Mouse (Mus musculus): ENCODE results near the gene Bend5. TPM values are rescaled to one million over a fixed set of nuclear protein-coding genes. Genes with fewer than 3 reads are reported as not detected.

Bend5 gene
- polyA plus RNA-seq, 1 experiment from 2014 or later: 23.3 TPM

DNA sequence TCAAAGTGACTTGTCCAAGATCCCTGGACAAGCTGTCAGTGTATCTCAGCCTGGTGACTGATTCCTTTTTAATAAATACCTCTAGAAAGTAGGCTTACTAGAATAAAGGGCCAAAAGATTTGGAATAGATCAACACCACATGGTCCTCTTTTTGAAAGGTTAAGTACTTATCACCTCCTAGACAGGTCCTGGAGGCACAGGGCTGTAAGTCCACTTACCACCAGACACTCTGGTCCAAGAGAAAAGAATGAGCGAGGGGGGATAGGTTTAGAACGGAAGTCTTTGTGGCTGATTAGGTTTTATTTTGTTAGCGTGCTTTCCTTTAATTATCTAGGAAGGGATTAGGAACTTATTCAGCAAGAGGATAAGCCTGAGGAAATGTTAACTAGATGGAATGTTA lies 1.7 kb downstream of the Bend5 start:
- Histone ChIP-seq H3K27ac (no peak overlapping the region), H3K4me2 (peak overlapping the region; percentile 70), H3K4me1 (peaks cover 15% of the 10 kb centered on the region), H3K9me3 (no peaks in the 10 kb centered on the region), H3K36me3 (no peaks in the 10 kb centered on the region; the same call in 1 of the 2 replicates), H3K4me3 (0 out of 2 replicates have a peak overlapping the region, but pooled peaks have one; percentile 74), H3K9ac (no peak overlapping the region), H3K27me3 (no peaks in the 10 kb centered on the region)
- ATAC-seq (ENCODE audit: borderline replicate concordance, extremely low read depth, low FRiP score, low TSS enrichment): no peak
- WGBS: 75% methylated on average over 3 of the region's 3 CpGs

DNA sequence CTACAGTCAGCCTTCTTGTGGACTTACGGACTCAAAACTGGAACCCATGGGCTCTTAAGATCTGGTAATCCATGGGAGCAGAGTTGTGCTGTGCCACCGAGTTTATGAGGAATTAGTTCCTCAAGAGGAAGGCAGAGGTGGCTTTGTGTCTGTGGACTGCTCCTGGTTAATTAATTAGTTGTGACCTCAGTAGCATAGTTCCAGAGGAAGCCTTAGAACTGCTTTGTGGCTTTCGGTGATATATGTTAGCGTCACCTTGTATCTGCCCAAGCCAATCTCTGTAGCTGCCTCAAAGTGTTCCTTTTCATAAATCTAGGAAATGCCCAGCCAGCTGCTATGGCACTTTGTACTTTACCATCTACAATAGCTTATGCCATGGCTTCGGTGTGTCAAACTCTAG lies 2.9 kb downstream of the Bend5 start:
- Histone ChIP-seq H3K4me1 (peaks cover 15% of the 10 kb centered on the region), H3K27me3 (no peaks in the 10 kb centered on the region), H3K9me3 (no peaks in the 10 kb centered on the region), H3K4me2 (no peak overlapping the region), H3K4me3 (no peak overlapping the region), H3K27ac (no peak overlapping the region), H3K9ac (no peak overlapping the region), H3K36me3 (no peaks in the 10 kb centered on the region; the same call in 1 of the 2 replicates)
- WGBS: 88% methylated on average over 5 of the region's 5 CpGs
- ATAC-seq (ENCODE audit: borderline replicate concordance, extremely low read depth, low FRiP score, low TSS enrichment): no peak

DNA sequence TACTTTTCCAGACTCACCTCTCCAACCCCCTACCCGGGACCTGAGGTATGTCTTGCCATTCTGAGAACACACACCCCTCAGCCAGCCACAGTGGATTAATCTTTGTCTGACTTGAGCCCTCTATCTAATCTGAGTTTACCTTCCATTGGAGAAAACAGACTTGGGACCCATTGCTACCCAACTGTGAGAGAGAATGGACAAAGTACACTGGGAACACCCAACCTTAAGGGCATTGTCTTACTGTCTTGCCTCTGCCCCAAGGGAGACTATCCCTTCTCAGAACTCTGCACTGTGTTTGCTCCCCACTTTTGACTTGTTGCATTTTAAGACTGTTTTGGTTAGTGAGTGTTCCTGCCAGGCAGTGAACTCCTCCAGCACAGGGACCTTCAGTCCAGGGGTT lies 4.7 kb downstream of the Bend5 start:
- peaks cover 10% of the 10 kb centered on the region for H3K4me1 ChIP-seq
- H3K4me3 ChIP-seq: no peak overlapping the region
- no peaks in the 10 kb centered on the region for H3K27me3 ChIP-seq
- no peak overlapping the region for H3K4me2 ChIP-seq
- no peaks in the 10 kb centered on the region for H3K9me3 ChIP-seq
- H3K9ac ChIP-seq: no peak overlapping the region
- no peak for ATAC-seq (ENCODE audit: borderline replicate concordance, extremely low read depth, low FRiP score, low TSS enrichment)
- 77% methylated on average over 1 of the region's 1 CpGs for WGBS
- H3K27ac ChIP-seq: no peak overlapping the region
- H3K36me3 ChIP-seq: no peaks in the 10 kb centered on the region; the same call in 1 of the 2 replicates

DNA sequence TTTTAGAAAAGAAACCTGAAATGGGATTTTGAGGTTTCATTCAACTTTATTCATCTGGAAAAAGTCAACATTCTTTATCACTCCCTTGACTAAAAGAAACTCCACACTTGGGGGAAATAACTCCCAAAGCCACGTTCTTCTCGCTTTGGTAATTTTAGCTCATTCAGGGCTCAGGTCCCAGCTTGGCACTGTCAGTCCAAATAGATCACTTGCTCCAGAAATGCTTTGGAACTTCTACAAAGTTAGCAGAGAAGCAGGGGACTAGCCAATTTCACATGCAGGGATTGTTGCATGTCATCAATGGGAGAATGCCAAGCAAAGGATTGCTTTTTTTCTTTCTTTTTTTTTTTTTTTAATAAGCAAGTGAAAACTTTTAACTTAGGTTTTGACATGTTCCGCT lies 5.2 kb downstream of the Bend5 start:
- ATAC-seq (ENCODE audit: borderline replicate concordance, extremely low read depth, low FRiP score, low TSS enrichment): no peak
- no peaks in the 10 kb centered on the region; the same call in 1 of the 2 replicates for H3K36me3 ChIP-seq
- no peak overlapping the region for H3K4me3 ChIP-seq
- no peaks in the 10 kb centered on the region for H3K27me3 ChIP-seq
- no peak overlapping the region for H3K9ac ChIP-seq
- peaks cover 10% of the 10 kb centered on the region for H3K4me1 ChIP-seq
- H3K27ac ChIP-seq: no peak overlapping the region
- H3K4me2 ChIP-seq: no peak overlapping the region
- 65% methylated on average over 3 of the region's 3 CpGs for WGBS
- H3K9me3 ChIP-seq: no peaks in the 10 kb centered on the region

DNA sequence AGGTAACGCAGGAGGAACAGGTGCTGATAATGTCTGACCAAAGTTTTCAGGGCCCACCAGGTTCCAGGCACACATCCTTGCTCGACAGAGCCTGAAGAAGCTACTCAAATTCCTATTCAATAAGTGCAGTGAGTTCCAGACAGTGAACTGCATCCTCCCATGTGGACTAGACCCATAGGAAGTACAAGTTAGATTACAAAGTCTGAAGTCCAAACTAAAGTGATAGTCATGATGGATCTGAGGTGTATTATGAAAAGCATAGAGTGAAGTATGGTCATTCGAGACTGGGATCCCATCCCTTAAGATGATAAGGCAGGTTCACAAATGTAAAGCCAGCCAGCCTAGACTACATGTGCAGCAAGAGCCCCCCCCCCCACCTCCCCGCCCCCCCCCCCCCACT lies 6.1 kb downstream of the Bend5 start:
- Histone ChIP-seq H3K4me2 (no peak overlapping the region), H3K27ac (no peak overlapping the region), H3K27me3 (no peaks in the 10 kb centered on the region), H3K4me3 (no peak overlapping the region), H3K4me1 (peaks cover 9% of the 10 kb centered on the region), H3K9ac (no peak overlapping the region), H3K36me3 (no peaks in the 10 kb centered on the region; the same call in 1 of the 2 replicates), H3K9me3 (no peaks in the 10 kb centered on the region)
- no peak for ATAC-seq (ENCODE audit: borderline replicate concordance, extremely low read depth, low FRiP score, low TSS enrichment)
- WGBS: 80% methylated on average over 4 of the region's 4 CpGs

DNA sequence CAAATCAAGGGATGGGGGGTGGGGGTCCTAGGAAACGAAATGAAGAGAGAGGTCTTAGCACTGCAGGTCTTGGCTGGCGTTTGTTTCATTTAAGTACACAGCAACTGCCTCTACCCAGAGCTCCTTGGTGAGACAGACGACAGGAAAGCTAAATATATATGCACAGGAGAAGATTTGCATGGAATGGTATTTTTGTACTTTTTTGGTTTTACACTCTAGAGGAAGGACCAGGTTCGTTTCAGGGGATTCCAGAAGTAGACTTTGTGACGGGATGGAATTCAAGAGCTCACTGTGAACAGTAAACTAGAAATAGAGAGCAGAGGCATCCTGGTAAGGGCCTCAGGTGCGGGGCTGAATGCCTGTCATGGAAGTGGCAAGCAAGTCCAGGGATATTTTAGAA lies 7.0 kb downstream of the Bend5 start:
- Histone ChIP-seq H3K36me3 (no peaks in the 10 kb centered on the region; the same call in 1 of the 2 replicates), H3K4me2 (no peak overlapping the region), H3K27ac (no peak overlapping the region), H3K9ac (no peak overlapping the region), H3K27me3 (no peaks in the 10 kb centered on the region), H3K9me3 (no peaks in the 10 kb centered on the region), H3K4me1 (peaks cover 5% of the 10 kb centered on the region), H3K4me3 (no peak overlapping the region)
- no peak for ATAC-seq (ENCODE audit: borderline replicate concordance, extremely low read depth, low FRiP score, low TSS enrichment)
- 74% methylated on average over 6 of the region's 6 CpGs for WGBS

DNA sequence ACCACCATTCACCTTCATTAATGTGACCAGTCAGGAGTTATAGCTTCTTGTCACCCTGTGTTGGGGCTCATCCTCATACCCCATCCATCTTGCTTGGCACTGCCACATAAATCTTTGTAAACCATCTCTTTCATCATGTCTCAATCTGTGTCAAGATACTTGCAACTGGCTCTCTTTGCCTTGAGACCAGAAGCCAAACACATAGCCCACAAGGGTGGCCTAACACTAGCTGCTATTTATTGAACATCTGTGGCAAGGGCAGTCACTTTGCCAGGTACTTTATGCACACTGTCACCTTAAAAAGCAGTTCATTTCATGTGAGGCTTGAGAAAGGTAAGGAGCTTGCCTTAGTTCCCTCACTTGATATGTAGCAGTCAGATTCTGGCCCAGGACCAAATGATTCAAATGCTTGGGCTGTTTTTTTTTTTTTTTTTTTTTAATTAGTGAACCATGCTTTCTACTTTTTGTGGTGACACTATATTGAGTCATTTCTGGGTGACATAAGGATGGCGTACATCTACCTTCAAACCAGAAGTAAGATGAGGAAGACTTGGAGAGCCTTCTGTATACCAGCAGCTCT lies 9.7 kb downstream of the Bend5 start:
- no peaks in the 10 kb centered on the region for H3K27me3 ChIP-seq
- no peak for ATAC-seq (ENCODE audit: borderline replicate concordance, extremely low read depth, low FRiP score, low TSS enrichment)
- no peak overlapping the region for H3K4me3 ChIP-seq
- no peak overlapping the region for H3K27ac ChIP-seq
- no peaks in the 10 kb centered on the region for H3K9me3 ChIP-seq
- H3K4me2 ChIP-seq: no peak overlapping the region
- 79% methylated on average over 1 of the region's 1 CpGs for whole genome bisulfite sequencing
- H3K4me1 ChIP-seq: peaks cover 5% of the 10 kb centered on the region
- H3K36me3 ChIP-seq: no peaks in the 10 kb centered on the region
- H3K9ac ChIP-seq: no peak overlapping the region

DNA sequence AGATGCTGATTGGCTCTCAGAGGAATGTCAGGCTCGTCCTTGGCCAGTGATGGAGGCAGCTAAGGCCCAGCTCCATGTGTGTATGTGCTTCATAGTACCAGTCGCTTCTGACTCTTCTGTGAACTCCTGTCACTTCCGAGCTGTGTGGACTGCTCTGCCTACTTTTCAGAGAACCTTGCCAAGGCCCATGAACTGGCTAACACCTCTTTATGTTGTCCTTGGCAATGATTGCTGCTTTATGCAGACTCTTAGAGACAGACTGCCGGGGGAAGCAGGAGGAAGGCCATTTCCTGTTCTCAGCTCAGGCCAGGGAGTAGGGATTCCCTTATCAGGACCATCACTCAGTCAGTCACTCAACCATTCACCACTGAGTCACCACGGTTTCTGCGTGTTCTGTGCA lies 10.4 kb downstream of the Bend5 start:
- Histone ChIP-seq H3K4me3 (no peak overlapping the region), H3K36me3 (no peaks in the 10 kb centered on the region), H3K27me3 (no peaks in the 10 kb centered on the region), H3K9me3 (no peaks in the 10 kb centered on the region), H3K4me1 (peaks cover 5% of the 10 kb centered on the region), H3K4me2 (no peak overlapping the region), H3K27ac (no peak overlapping the region), H3K9ac (no peak overlapping the region)
- WGBS: 27% methylated on average over 6 of the region's 6 CpGs
- ATAC-seq (ENCODE audit: borderline replicate concordance, extremely low read depth, low FRiP score, low TSS enrichment): peak; percentile 81

DNA sequence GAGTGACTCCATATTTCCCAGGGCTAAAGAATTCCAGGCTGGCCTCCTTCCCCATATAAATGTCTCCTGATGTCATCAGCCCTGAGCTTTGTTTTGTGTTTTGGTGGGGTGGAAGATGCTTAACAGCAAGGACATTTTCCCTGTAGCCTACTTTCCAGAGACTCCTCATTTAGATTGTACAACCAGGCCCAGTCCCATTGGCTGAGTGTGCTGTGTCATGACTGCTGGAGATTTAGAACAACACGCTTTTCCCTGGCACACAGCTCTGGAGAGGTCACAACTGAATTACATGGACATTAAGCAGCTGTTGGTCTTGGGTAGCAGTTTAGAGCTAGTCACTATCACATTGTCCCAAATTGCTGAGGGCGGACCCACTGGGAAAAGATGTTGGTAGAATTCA lies 16.4 kb downstream of the Bend5 start:
- no peaks in the 10 kb centered on the region for H3K27me3 ChIP-seq
- H3K4me3 ChIP-seq: no peak overlapping the region
- ATAC-seq (ENCODE audit: borderline replicate concordance, extremely low read depth, low FRiP score, low TSS enrichment): peak; percentile 71; the same call in 1 of the 2 replicates
- no peaks in the 10 kb centered on the region for H3K9me3 ChIP-seq
- WGBS: 74% methylated on average over 2 of the region's 2 CpGs
- no peak overlapping the region for H3K27ac ChIP-seq
- 0 out of 2 replicates have a peak, but pooled peaks cover 2% of the 10 kb centered on the region for H3K4me1 ChIP-seq
- H3K36me3 ChIP-seq: peaks cover 14% of the 10 kb centered on the region; the same call in 1 of the 2 replicates
- no peak overlapping the region for H3K4me2 ChIP-seq
- H3K9ac ChIP-seq: no peak overlapping the region

DNA sequence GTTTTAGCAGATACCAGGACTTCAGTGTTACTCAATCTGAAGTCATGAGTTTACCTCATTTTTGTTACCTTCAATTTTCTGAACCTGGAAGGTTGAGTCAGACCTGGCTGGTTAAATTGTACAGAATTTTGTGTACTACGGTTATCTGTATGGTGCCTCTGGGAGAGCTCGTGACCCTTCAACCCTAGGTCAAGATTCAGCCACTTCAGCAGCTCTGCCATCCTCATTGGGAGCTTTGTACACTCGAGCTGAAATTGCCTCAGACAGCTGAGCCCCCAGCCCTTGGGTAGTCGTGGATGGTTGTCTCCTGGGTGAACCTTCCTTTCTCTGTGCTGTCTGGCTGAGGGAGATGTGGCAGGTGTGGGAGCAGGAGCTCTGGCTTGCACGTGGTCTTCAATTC lies 17.2 kb downstream of the Bend5 start:
- Histone ChIP-seq H3K27me3 (no peaks in the 10 kb centered on the region), H3K4me3 (no peak overlapping the region), H3K9ac (no peak overlapping the region), H3K4me1 (0 out of 2 replicates have a peak, but pooled peaks cover 2% of the 10 kb centered on the region), H3K27ac (peak overlapping the region; percentile 4; the same call in 1 of the 2 replicates), H3K4me2 (no peak overlapping the region), H3K36me3 (peaks cover 15% of the 10 kb centered on the region; the same call in 1 of the 2 replicates), H3K9me3 (no peaks in the 10 kb centered on the region)
- ATAC-seq (ENCODE audit: borderline replicate concordance, extremely low read depth, low FRiP score, low TSS enrichment): no peak
- WGBS: 54% methylated on average over 5 of the region's 5 CpGs

DNA sequence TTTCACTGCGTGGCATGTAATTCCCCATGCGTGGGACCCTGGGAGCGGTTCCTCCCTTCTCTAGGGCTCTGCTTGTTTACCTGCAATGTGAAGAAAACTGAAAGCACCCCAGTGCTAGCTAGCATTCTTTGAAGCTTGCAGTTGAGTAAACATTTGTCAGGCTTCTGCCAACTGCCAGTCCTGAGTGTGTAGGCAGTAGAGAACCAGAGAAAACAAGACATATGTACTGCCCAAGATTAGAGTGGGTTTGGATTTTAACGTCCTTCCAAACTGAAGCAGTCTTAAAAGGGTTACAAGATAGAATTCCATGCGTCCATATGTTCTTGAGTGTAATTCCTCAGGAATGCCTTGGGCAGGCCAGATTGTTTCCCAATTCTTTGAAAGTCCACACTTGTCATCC lies 17.6 kb downstream of the Bend5 start:
- no peak for ATAC-seq (ENCODE audit: borderline replicate concordance, extremely low read depth, low FRiP score, low TSS enrichment)
- Histone ChIP-seq H3K36me3 (peaks cover 15% of the 10 kb centered on the region; the same call in 1 of the 2 replicates), H3K4me2 (no peak overlapping the region), H3K27me3 (no peaks in the 10 kb centered on the region), H3K4me1 (0 out of 2 replicates have a peak, but pooled peaks cover 2% of the 10 kb centered on the region), H3K9ac (no peak overlapping the region), H3K27ac (peak overlapping the region; percentile 4; the same call in 1 of the 2 replicates), H3K4me3 (no peak overlapping the region), H3K9me3 (no peaks in the 10 kb centered on the region)
- 61% methylated on average over 5 of the region's 5 CpGs for WGBS

DNA sequence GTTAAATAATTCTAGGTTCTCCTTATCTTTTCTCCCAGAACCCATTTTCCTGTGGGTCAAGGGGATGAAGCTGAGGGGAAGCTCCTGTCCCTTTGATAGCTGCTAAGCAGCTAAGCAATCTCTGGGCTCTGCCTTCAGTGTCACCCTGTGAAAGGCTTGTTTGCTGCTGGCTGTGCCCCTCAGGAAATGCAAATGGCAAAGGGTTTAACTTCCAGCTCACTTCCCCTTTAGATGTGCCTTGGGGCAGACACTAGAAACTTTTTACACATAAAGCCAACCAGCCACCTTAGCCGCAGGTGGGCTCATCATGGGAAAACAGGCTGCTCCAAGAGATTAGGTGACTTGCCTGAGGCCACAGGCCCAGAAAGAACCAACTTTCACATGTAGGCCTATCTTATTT lies 26.9 kb downstream of the Bend5 start:
- WGBS: 96% methylated on average over 1 of the region's 1 CpGs
- Histone ChIP-seq H3K9ac (no peak overlapping the region), H3K4me1 (peaks cover 8% of the 10 kb centered on the region; the same call in 1 of the 2 replicates), H3K27me3 (no peaks in the 10 kb centered on the region), H3K27ac (no peak overlapping the region), H3K9me3 (no peaks in the 10 kb centered on the region), H3K4me3 (no peak overlapping the region), H3K36me3 (no peaks in the 10 kb centered on the region), H3K4me2 (no peak overlapping the region)
- ATAC-seq (ENCODE audit: borderline replicate concordance, extremely low read depth, low FRiP score, low TSS enrichment): no peak
